Mouse (Mus musculus) lung, adult 2 months (tissue): Measurements from ENCODE around the gene Tent4a.

Experiments
- CTCF ChIP-seq: fragments of 200-500 bp; IDR thresholded peaks from 2 replicates; pipeline ENCODE4 v1.5.1; 2011; ENCODE audit warnings: mild to moderate bottlenecking, low read length, control low read depth; ENCODE audit not compliant: insufficient read depth
- POLR2A ChIP-seq: fragments of 200-500 bp; IDR thresholded peaks from 2 replicates; pipeline ENCODE4 v1.6.1; 2011; ENCODE audit warnings: low read depth, mild to moderate bottlenecking, control low read depth, low read length, borderline replicate concordance; ENCODE audit errors: extremely low read depth

DNA sequence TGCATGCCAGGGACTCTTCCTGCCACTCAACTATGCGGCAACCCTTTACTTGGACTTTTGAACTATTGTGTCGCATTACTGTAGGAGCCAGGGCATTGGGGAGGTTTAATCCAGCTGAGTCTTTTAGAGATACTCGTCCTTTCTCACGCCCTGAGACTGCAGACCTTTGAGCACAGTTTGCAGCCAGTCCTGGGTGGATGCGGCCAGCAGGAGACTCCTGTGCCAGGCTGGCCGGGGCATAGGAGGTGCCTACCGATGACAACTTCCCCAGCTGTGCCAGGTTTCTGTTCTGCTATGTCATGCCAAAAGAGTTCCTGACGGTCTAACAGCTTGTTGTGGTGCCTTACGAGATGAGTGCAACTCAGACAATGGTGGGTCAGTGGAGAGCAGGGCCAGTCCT lies 34.8 kb upstream of the Tent4a start:
- TF ChIP-seq POLR2A (no peak), CTCF (no peak)
